Mouse (Mus musculus) spleen, adult 12 weeks (tissue): ENCODE measurements around the gene Psenen.

Experiments
- DNase-seq: peaks from one replicate; pipeline ENCODE4 v3.0.0; 2022; ENCODE audit warnings: low spot score

Psenen gene

GRCm38 (mm10) chr7:30563117-30563905 lies at the start of gene Psenen, which contains the start of the genes U2af1l4 and Gm49396:
Gene Psenen (minus strand): TSS chr7:30563627.
Gene U2af1l4 (plus strand): TSS chr7:30563301.
Gene Gm49396 (plus strand): TSS chr7:30563344.
- peak; percentile 86 for DNase-seq

GRCm38 (mm10) chr7:30612654-30613402 lies 49.4 kb upstream of the Psenen start, which contains the start of gene Upk1a:
Gene Upk1a (minus strand): TSS chr7:30612847.
- no peak for DNase-seq

- DNase-seq: no peak
Measured at GRCm38 (mm10) chr7:30610043-30610442, 46.6 kb upstream of the Psenen start.

GRCm38 (mm10) chr7:30608476-30608875 lies 45.0 kb upstream of the Psenen start:
- DNase-seq: no peak

- DNase-seq: peak; percentile 40
Measured at GRCm38 (mm10) chr7:30607706-30608309, 44.4 kb upstream of the Psenen start.

GRCm38 (mm10) chr7:30604944-30605343 lies 41.5 kb upstream of the Psenen start:
- DNase-seq: no peak

GRCm38 (mm10) chr7:30604424-30604823 lies 41.0 kb upstream of the Psenen start:
- no peak for DNase-seq

- no peak for DNase-seq
Measured at GRCm38 (mm10) chr7:30602583-30602982, 39.2 kb upstream of the Psenen start.

GRCm38 (mm10) chr7:30600651-30601050 lies 37.2 kb upstream of the Psenen start:
- no peak for DNase-seq

GRCm38 (mm10) chr7:30599933-30600353 lies 36.5 kb upstream of the Psenen start:
- DNase-seq: peak; percentile 72

GRCm38 (mm10) chr7:30598786-30599185 lies 35.4 kb upstream of the Psenen start, which contains the start of gene Zbtb32:
Gene Zbtb32 (minus strand): TSS chr7:30598909.
- no peak for DNase-seq

- no peak for DNase-seq
Measured at GRCm38 (mm10) chr7:30596811-30597210, 33.4 kb upstream of the Psenen start.

- DNase-seq: no peak
Measured at GRCm38 (mm10) chr7:30596093-30596492, 32.7 kb upstream of the Psenen start.

GRCm38 (mm10) chr7:30594510-30595024 lies 31.1 kb upstream of the Psenen start:
- no peak for DNase-seq

GRCm38 (mm10) chr7:30593579-30594509 lies 30.4 kb upstream of the Psenen start:
- no peak for DNase-seq

- no peak for DNase-seq
Measured at GRCm38 (mm10) chr7:30592772-30593423, 29.5 kb upstream of the Psenen start.

- no peak for DNase-seq
Measured at GRCm38 (mm10) chr7:30591605-30591951, 28.2 kb upstream of the Psenen start.

- DNase-seq: no peak
Measured at GRCm38 (mm10) chr7:30590927-30591604, 27.6 kb upstream of the Psenen start.

- peak; percentile 67 for DNase-seq
Measured at GRCm38 (mm10) chr7:30589435-30590301, 26.2 kb upstream of the Psenen start.
